Mouse (Mus musculus) neural tube, embryonic 11.5 days (tissue): Measurements from ENCODE around the gene Icam4. TPM values are rescaled to one million over a fixed set of nuclear protein-coding genes. Genes with fewer than 3 reads are reported as not detected.

Experiments used
- ATAC-seq: fragments of 200-750 bp; cut with Nextera tagmentation; 2 replicates; pipeline ENCODE4 v1.8.0; 2017; ENCODE audit warnings: moderate number of reproducible peaks, mild to moderate bottlenecking, moderate TSS enrichment, moderate library complexity; ENCODE audit not compliant: insufficient read depth, low FRiP score, low TSS enrichment
- DNase-seq: peaks from one replicate; pipeline ENCODE4 v3.0.0-alpha.2; 2015; ENCODE audit warnings: low spot score
- H3K27ac ChIP-seq: fragments of 300-500 bp; sonication (generic); 2 replicates; pipeline ENCODE4 v1.5.1; 2014; ENCODE audit warnings: low read depth, mild to moderate bottlenecking, low read length
- H3K27me3 ChIP-seq: fragments of 300-500 bp; sonication (generic); 2 replicates; pipeline ENCODE4 v1.6.1; 2014; ENCODE audit warnings: mild to moderate bottlenecking, low read length, mixed read lengths; ENCODE audit not compliant: control insufficient read depth, insufficient read depth
- H3K36me3 ChIP-seq: fragments of 300-500 bp; sonication (generic); 2 replicates; pipeline ENCODE4 v1.6.1; 2014; ENCODE audit warnings: mild to moderate bottlenecking, low read length, moderate library complexity, mixed read lengths; ENCODE audit not compliant: control insufficient read depth, insufficient read depth
- H3K4me1 ChIP-seq: fragments of 300-500 bp; sonication (generic); 2 replicates; pipeline ENCODE4 v1.6.1; 2014; ENCODE audit warnings: low read length, mixed read lengths; ENCODE audit not compliant: control insufficient read depth, insufficient read depth
- H3K4me2 ChIP-seq: fragments of 300-500 bp; sonication (generic); 2 replicates; pipeline ENCODE4 v1.6.1; 2014; ENCODE audit warnings: low read depth, mild to moderate bottlenecking, moderate library complexity
- H3K4me3 ChIP-seq: fragments of 300-500 bp; sonication (generic); 2 replicates; pipeline ENCODE4 v1.5.1; 2014; ENCODE audit warnings: low read depth, low read length
- H3K9ac ChIP-seq: fragments of 300-500 bp; sonication (generic); 2 replicates; pipeline ENCODE4 v1.6.1; 2014; ENCODE audit warnings: mild to moderate bottlenecking, low read length
- H3K9me3 ChIP-seq: fragments of 300-500 bp; sonication (generic); 2 replicates; pipeline ENCODE4 v1.6.1; 2016; ENCODE audit warnings: low read length; ENCODE audit not compliant: control insufficient read depth
- WGBS: fragments of 180-500 bp; shearing (Covaris S2); extraction: QIAGEN DNeasy Blood & Tissue Kit; methylation state at CpG from one replicate; pipeline ENCODE4 v1.1.7; 2014; 5-methylcytosine and 5-hydroxymethylcytosine counted together
- polyA plus RNA-seq: library from polyadenylated mRNA; unstranded; fragments of >200 nt; fragmentation: Nextera tagmentation; extraction: Ambion mirVana; gene quantifications from 2 replicates; pipeline ENCODE4 v1.2.1, GENCODE M21; 2014

Gene Icam4
- 4.2 and 5.8 TPM in 2 replicates for polyA plus RNA-seq

GRCm38 (mm10) chr9:21029291-21030054, at the start of gene Icam4:
Gene Icam4 (plus strand): TSS chr9:21029373.
- Histone ChIP-seq H3K36me3 (no peaks in the 10 kb centered on the region), H3K4me2 (peak within 1 kb of the TSS; percentile 83), H3K27ac (no peak within 1 kb of the TSS), H3K9me3 (no peaks in the 10 kb centered on the region), H3K4me1 (peaks cover 21% of the 10 kb centered on the region), H3K4me3 (peak within 1 kb of the TSS; percentile 42), H3K27me3 (peaks cover 56% of the 10 kb centered on the region), H3K9ac (peak within 1 kb of the TSS; percentile 47)
- WGBS = 2% methylated on average over 37 of the region's 37 CpGs
- ATAC-seq (no peak), DNase-seq (peak; percentile 85)

GRCm38 (mm10) chr9:20979769-20980168, 49.4 kb upstream of the Icam4 start:
- 90% methylated on average over 7 of the region's 7 CpGs for WGBS

GRCm38 (mm10) chr9:20982171-20982570, 47.0 kb upstream of the Icam4 start:
- Histone ChIP-seq H3K27me3 (no peaks in the 10 kb centered on the region), H3K4me3 (no peak overlapping the region), H3K4me1 (no peaks in the 10 kb centered on the region), H3K4me2 (no peak overlapping the region), H3K36me3 (no peaks in the 10 kb centered on the region), H3K9ac (no peak overlapping the region), H3K27ac (no peak overlapping the region), H3K9me3 (no peaks in the 10 kb centered on the region)
- ATAC-seq = no peak
- 71% methylated on average over 3 of the region's 3 CpGs for whole genome bisulfite sequencing
- DNase-seq = no peak

More at GRCm38 (mm10) chr9:20979769-20980168, 49.4 kb upstream of the Icam4 start:
- DNase-seq (no peak), ATAC-seq (no peak)
- Histone ChIP-seq H3K4me1 (peaks cover 8% of the 10 kb centered on the region; the same call in 1 of the 2 replicates), H3K36me3 (no peaks in the 10 kb centered on the region), H3K27ac (no peak overlapping the region), H3K4me2 (no peak overlapping the region), H3K9me3 (no peaks in the 10 kb centered on the region), H3K27me3 (no peaks in the 10 kb centered on the region), H3K4me3 (no peak overlapping the region), H3K9ac (no peak overlapping the region)

DNA sequence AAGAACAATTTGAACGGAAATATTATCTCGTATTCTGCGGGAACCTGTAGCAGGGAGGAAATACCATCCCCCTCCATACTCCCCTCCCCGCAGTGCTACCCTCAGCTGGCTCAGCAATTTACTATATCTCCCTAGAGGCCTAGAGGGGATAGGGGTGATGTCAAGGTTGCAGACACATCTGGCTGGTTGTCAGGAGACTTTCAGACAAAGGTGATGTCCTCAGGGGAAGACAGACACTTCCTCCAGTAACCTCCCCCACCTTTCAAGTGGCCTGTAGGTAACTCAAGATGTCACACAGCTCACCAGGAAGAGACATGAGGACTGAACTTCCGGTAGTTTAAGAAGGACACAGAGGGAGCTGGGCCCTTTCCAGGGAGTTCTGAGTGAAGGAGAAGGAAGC, 46.0 kb upstream of the Icam4 start:
- Histone ChIP-seq H3K27me3 (0 out of 2 replicates have a peak, but pooled peaks cover 2% of the 10 kb centered on the region), H3K4me3 (no peak overlapping the region), H3K4me1 (no peaks in the 10 kb centered on the region), H3K36me3 (no peaks in the 10 kb centered on the region), H3K9me3 (no peaks in the 10 kb centered on the region), H3K4me2 (no peak overlapping the region), H3K27ac (no peak overlapping the region), H3K9ac (no peak overlapping the region)
- DNase-seq (no peak), ATAC-seq (no peak)
- 72% methylated on average over 5 of the region's 5 CpGs for WGBS

GRCm38 (mm10) chr9:20986952-20987686, 42.1 kb upstream of the Icam4 start:
- no peaks in the 10 kb centered on the region for H3K9me3 ChIP-seq
- H3K4me3 ChIP-seq = no peak overlapping the region
- H3K27ac ChIP-seq = no peak overlapping the region
- ATAC-seq = no peak
- WGBS = 65% methylated on average over 15 of the region's 15 CpGs
- no peak overlapping the region for H3K4me2 ChIP-seq
- peaks cover 4% of the 10 kb centered on the region; the same call in 1 of the 2 replicates for H3K4me1 ChIP-seq
- no peak for DNase-seq
- H3K27me3 ChIP-seq = 0 out of 2 replicates have a peak, but pooled peaks cover 3% of the 10 kb centered on the region
- no peak overlapping the region for H3K9ac ChIP-seq
- no peaks in the 10 kb centered on the region for H3K36me3 ChIP-seq

GRCm38 (mm10) chr9:20987953-20988352, 41.2 kb upstream of the Icam4 start:
- H3K4me1 ChIP-seq = peaks cover 4% of the 10 kb centered on the region; the same call in 1 of the 2 replicates
- 23% methylated on average over 7 of the region's 7 CpGs for WGBS
- no peak for DNase-seq
- H3K9me3 ChIP-seq = no peaks in the 10 kb centered on the region
- no peaks in the 10 kb centered on the region for H3K36me3 ChIP-seq
- H3K4me2 ChIP-seq = no peak overlapping the region
- no peak for ATAC-seq
- 0 out of 2 replicates have a peak, but pooled peaks cover 3% of the 10 kb centered on the region for H3K27me3 ChIP-seq
- no peak overlapping the region for H3K27ac ChIP-seq
- no peak overlapping the region for H3K4me3 ChIP-seq
- H3K9ac ChIP-seq = no peak overlapping the region

DNA sequence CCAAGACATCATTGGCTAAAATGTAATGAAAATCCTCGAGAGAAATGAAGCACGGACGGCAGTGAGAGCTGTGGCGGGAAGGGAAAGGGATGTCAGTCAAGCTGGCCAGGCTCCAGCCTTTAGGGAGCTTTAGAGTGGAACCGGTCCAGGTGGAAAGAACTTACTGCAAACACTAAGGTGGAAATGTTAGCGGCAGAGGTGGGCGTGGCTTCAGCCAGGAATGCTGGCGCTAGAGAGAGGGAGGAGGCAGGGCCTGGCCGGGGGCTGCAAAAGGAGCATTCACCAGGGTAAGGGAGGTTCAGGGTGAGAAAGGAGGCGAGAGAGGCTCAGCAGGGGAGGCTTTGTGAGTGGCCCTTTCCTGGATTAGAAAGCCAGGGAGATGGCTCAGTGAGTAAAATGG, 38.3 kb upstream of the Icam4 start:
- no peak overlapping the region for H3K4me3 ChIP-seq
- H3K9ac ChIP-seq = peak overlapping the region; percentile 35; the same call in 1 of the 2 replicates
- H3K27ac ChIP-seq = no peak overlapping the region
- ATAC-seq (no peak), DNase-seq (no peak)
- no peaks in the 10 kb centered on the region for H3K9me3 ChIP-seq
- H3K27me3 ChIP-seq = 0 out of 2 replicates have a peak, but pooled peaks cover 3% of the 10 kb centered on the region
- peaks cover 4% of the 10 kb centered on the region; the same call in 1 of the 2 replicates for H3K4me1 ChIP-seq
- no peaks in the 10 kb centered on the region for H3K36me3 ChIP-seq
- 4% methylated on average over 10 of the region's 10 CpGs for WGBS
- H3K4me2 ChIP-seq = no peak overlapping the region

- 93% methylated on average over 4 of the region's 4 CpGs for WGBS
- Histone ChIP-seq H3K9ac (no peak overlapping the region), H3K4me3 (no peak overlapping the region), H3K27me3 (0 out of 2 replicates have a peak, but pooled peaks cover 3% of the 10 kb centered on the region), H3K4me2 (no peak overlapping the region), H3K9me3 (no peaks in the 10 kb centered on the region), H3K4me1 (peaks cover 4% of the 10 kb centered on the region; the same call in 1 of the 2 replicates), H3K27ac (no peak overlapping the region), H3K36me3 (no peaks in the 10 kb centered on the region)
- DNase-seq = no peak
- no peak for ATAC-seq
Measured at GRCm38 (mm10) chr9:20991587-20991986, 37.6 kb upstream of the Icam4 start.
